Mouse (Mus musculus) C2C12 (cell line): ENCODE results near the gene 1700013G24Rik.

Source experiments
- CTCF ChIP-seq: IDR thresholded peaks from one replicate; pipeline ENCODE4 v1.5.1; 2011; ENCODE audit not compliant: control insufficient read depth, insufficient read depth, insufficient read length
- MAX ChIP-seq: IDR thresholded peaks from one replicate; pipeline ENCODE4 v1.6.1; 2011; ENCODE audit warnings: mild to moderate bottlenecking, control low read depth
- USF1 ChIP-seq: IDR thresholded peaks from one replicate; pipeline ENCODE4 v1.6.1; 2011; ENCODE audit warnings: low read depth, mild to moderate bottlenecking, control low read depth, moderate library complexity

- TF ChIP-seq MAX: no peak
- no peak for TF ChIP-seq CTCF
- no peak for TF ChIP-seq USF1
These were observed 17.7 kb downstream of the 1700013G24Rik start for GRCm38 (mm10) chr4:137470701-137471317.
